Mouse (Mus musculus) lung, postnatal 0 days (tissue): Measurements from ENCODE around the gene Grik3.

Source experiments
- CTCF ChIP-seq: IDR thresholded peaks from 2 replicates; pipeline ENCODE4 v1.5.1; 2016; ENCODE audit warnings: antibody characterized with exemption, mild to moderate bottlenecking
- EP300 ChIP-seq: IDR thresholded peaks from 2 replicates; pipeline ENCODE4 v1.6.1; 2016; ENCODE audit warnings: antibody characterized with exemption, mild to moderate bottlenecking, control low read depth

GRCm38 (mm10) chr4:125474903-125475302, 15.6 kb upstream of the Grik3 start:
- no peak for TF ChIP-seq EP300
- TF ChIP-seq CTCF: no peak
